Mouse (Mus musculus): ENCODE data around the gene Lrrc36. TPM values are rescaled to one million over a fixed set of nuclear protein-coding genes. Genes with fewer than 3 reads are reported as not detected.
A peak's percentile ranks its signal among the peaks of the same experiment; 100 is the strongest.

Gene Lrrc36
- 1.9 and 2.7 TPM in 2 replicates for polyA plus RNA-seq (2014; fragmentation: Nextera tagmentation; extraction: Ambion mirVana)

GRCm38 (mm10) chr8:105413391-105413790 is at the start of gene Lrrc36, which contains the start of gene Kctd19:
TSS of gene Lrrc36 (plus strand) at chr8:105413571.
TSS of gene Kctd19 (minus strand) at chr8:105413502.
- Histone ChIP-seq H3K4me1 (ENCODE audit: control insufficient read depth, insufficient read depth, low read length) (peaks cover 5% of the 10 kb centered on the region; the same call in 1 of the 2 replicates), H3K9ac (ENCODE audit: low read length) (peak within 1 kb of the TSS; percentile 9), H3K27ac (ENCODE audit: low read depth, low read length) (no peak within 1 kb of the TSS), H3K4me2 (peak within 1 kb of the TSS; percentile 50), H3K9me3 (ENCODE audit: control insufficient read depth, low read length) (no peaks in the 10 kb centered on the region), H3K36me3 (ENCODE audit: control insufficient read depth, insufficient read depth, low read length) (no peaks in the 10 kb centered on the region), H3K27me3 (ENCODE audit: control insufficient read depth, insufficient read depth, low read length) (no peaks in the 10 kb centered on the region; the same call in 1 of the 2 replicates), H3K4me3 (ENCODE audit: low read depth, low read length) (peak within 1 kb of the TSS; percentile 29)
- peak; percentile 86 for ATAC-seq (ENCODE audit: low FRiP score)
- 2% methylated on average over 32 of the region's 34 CpGs for WGBS
- DNase-seq (ENCODE audit: low spot score, missing footprints) = peak; percentile 92

- Histone ChIP-seq H3K4me2 (no peak overlapping the region), H3K4me1 (ENCODE audit: control insufficient read depth, insufficient read depth, low read length) (no peaks in the 10 kb centered on the region), H3K36me3 (ENCODE audit: control insufficient read depth, insufficient read depth, low read length) (no peaks in the 10 kb centered on the region; the same call in 1 of the 2 replicates), H3K9ac (ENCODE audit: low read length) (no peak overlapping the region), H3K4me3 (ENCODE audit: low read depth, low read length) (no peak overlapping the region), H3K9me3 (ENCODE audit: control insufficient read depth, low read length) (no peaks in the 10 kb centered on the region; the same call in 1 of the 2 replicates), H3K27ac (ENCODE audit: low read depth, low read length) (no peak overlapping the region), H3K27me3 (ENCODE audit: control insufficient read depth, insufficient read depth, low read length) (no peaks in the 10 kb centered on the region)
- 63% methylated on average over 2 of the region's 2 CpGs for WGBS
- no peak for ATAC-seq (ENCODE audit: low FRiP score)
- DNase-seq (ENCODE audit: low spot score, missing footprints) = no peak
These were observed 46.3 kb upstream of the Lrrc36 start for GRCm38 (mm10) chr8:105367107-105367506.

DNA sequence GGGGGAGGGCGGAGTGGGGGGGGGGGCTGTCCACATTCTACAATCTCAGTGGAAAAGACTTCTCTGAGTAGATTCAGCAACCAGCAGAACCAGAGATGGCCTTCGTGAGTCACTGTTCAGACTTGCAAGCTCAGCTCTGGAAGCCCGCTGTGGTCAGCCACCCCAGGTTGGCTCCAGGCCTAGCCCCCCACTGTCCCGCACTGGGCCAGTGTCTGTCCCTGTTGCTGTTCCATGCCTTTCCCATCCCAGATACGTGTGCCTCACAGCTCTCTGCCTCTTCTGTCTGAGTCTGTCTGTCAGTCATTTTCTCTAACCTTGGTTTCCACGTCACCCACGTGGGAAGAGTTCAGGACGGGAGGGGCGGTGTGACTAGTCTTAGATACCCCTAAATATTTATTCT is 40.9 kb upstream of the Lrrc36 start:
- Histone ChIP-seq H3K4me1 (ENCODE audit: control insufficient read depth, insufficient read depth, low read length) (no peaks in the 10 kb centered on the region), H3K36me3 (ENCODE audit: control insufficient read depth, insufficient read depth, low read length) (no peaks in the 10 kb centered on the region), H3K4me3 (ENCODE audit: low read depth, low read length) (no peak overlapping the region), H3K27me3 (ENCODE audit: control insufficient read depth, insufficient read depth, low read length) (no peaks in the 10 kb centered on the region), H3K4me2 (no peak overlapping the region), H3K9me3 (ENCODE audit: control insufficient read depth, low read length) (peaks cover 3% of the 10 kb centered on the region; the same call in 1 of the 2 replicates), H3K27ac (ENCODE audit: low read depth, low read length) (no peak overlapping the region), H3K9ac (ENCODE audit: low read length) (no peak overlapping the region)
- 73% methylated on average over 9 of the region's 9 CpGs for WGBS
- no peak for DNase-seq (ENCODE audit: low spot score, missing footprints)
- ATAC-seq (ENCODE audit: low FRiP score) = no peak

DNA sequence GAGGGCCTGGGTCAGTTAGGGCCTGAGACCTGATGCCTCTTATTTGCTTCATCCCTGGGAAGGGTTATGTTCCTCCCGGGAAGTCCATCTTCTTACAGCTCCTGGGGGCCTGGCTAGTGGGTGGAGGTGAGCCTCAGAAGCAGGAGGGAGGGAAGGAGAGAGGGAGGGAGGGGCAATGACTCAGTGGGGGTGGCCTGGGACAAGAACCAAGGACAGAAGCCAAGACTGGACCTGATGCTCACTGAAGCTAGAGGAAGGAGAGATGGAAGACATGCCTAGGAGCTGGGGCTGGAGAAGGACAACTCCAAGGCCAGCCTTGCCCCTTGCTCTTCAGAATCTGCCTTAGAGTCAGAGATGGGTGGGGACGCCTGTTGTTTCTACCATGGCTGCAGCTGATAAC is 40.3 kb upstream of the Lrrc36 start, which contains the start of gene Plekhg4:
Plekhg4 (plus strand) TSS at position 243 of the 400 bp plus-strand sequence.
- 61% methylated on average over 2 of the region's 2 CpGs for WGBS
- no peak for DNase-seq (ENCODE audit: low spot score, missing footprints)
- H3K4me1 ChIP-seq (ENCODE audit: control insufficient read depth, insufficient read depth, low read length) = no peaks in the 10 kb centered on the region
- no peak within 1 kb of the TSS for H3K9ac ChIP-seq (ENCODE audit: low read length)
- H3K4me3 ChIP-seq (ENCODE audit: low read depth, low read length) = no peak within 1 kb of the TSS
- no peaks in the 10 kb centered on the region for H3K36me3 ChIP-seq (ENCODE audit: control insufficient read depth, insufficient read depth, low read length)
- no peak for ATAC-seq (ENCODE audit: low FRiP score)
- no peak within 1 kb of the TSS for H3K27ac ChIP-seq (ENCODE audit: low read depth, low read length)
- no peaks in the 10 kb centered on the region for H3K27me3 ChIP-seq (ENCODE audit: control insufficient read depth, insufficient read depth, low read length)
- H3K9me3 ChIP-seq (ENCODE audit: control insufficient read depth, low read length) = peaks cover 3% of the 10 kb centered on the region; the same call in 1 of the 2 replicates
- H3K4me2 ChIP-seq = peak within 1 kb of the TSS; percentile 37

- H3K4me3 ChIP-seq (ENCODE audit: low read depth, low read length) = 0 out of 2 replicates have a peak overlapping the region, but pooled peaks have one; percentile 8
- H3K27ac ChIP-seq (ENCODE audit: low read depth, low read length) = no peak overlapping the region
- peak overlapping the region; percentile 37 for H3K4me2 ChIP-seq
- 28% methylated on average over 33 of the region's 33 CpGs for WGBS
- DNase-seq (ENCODE audit: low spot score, missing footprints) (peak; percentile 93), ATAC-seq (ENCODE audit: low FRiP score) (peak; percentile 65; the same call in 1 of the 2 replicates)
- no peaks in the 10 kb centered on the region for H3K4me1 ChIP-seq (ENCODE audit: control insufficient read depth, insufficient read depth, low read length)
- H3K36me3 ChIP-seq (ENCODE audit: control insufficient read depth, insufficient read depth, low read length) = no peaks in the 10 kb centered on the region
- no peak overlapping the region for H3K9ac ChIP-seq (ENCODE audit: low read length)
- peaks cover 3% of the 10 kb centered on the region; the same call in 1 of the 2 replicates for H3K9me3 ChIP-seq (ENCODE audit: control insufficient read depth, low read length)
- H3K27me3 ChIP-seq (ENCODE audit: control insufficient read depth, insufficient read depth, low read length) = no peaks in the 10 kb centered on the region
These were observed 38.8 kb upstream of the Lrrc36 start for GRCm38 (mm10) chr8:105374513-105374966.

DNA sequence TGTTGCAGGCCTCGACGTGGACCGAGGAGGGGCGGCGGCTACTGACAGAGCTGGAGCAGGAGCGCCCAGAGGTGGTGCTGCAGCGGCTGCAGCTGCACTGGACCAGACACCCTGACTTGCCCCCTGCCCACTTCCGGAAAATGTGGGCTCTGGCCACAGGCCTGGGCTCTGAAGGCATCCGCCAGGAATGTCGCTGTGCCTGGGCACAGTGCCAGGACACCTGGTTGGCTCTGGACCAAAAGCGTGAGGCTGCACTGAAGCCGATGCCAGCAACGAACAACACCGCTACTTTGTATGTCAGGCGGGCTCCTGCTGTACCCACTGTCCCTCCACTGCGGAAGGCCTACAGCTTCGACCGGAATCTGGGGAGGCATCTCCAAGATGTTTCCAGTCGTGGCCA is 34.7 kb upstream of the Lrrc36 start:
- 80% methylated on average over 19 of the region's 19 CpGs for WGBS

DNA sequence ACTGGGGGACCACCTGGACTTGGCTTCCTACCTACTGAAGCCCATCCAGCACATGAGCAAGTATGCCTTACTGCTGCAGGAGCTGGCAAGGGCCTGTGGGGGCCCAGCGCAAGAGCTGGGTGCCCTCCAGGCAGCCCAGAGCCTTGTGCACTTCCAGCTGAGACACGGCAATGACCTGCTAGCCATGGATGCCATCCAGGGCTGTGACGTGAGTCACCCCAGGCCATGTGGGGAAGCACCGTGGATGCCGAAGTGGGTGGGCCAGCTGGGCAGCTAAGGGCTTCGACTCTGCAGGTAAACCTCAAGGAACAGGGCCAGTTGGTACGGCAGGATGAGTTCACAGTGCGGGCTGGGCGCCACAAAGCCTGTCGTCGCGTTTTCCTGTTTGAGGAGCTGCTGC is 33.1 kb upstream of the Lrrc36 start:
- H3K27ac ChIP-seq (ENCODE audit: low read depth, low read length) = no peak overlapping the region
- 92% methylated on average over 12 of the region's 12 CpGs for WGBS
- no peaks in the 10 kb centered on the region for H3K36me3 ChIP-seq (ENCODE audit: control insufficient read depth, insufficient read depth, low read length)
- H3K9ac ChIP-seq (ENCODE audit: low read length) = no peak overlapping the region
- ATAC-seq (ENCODE audit: low FRiP score) (no peak), DNase-seq (ENCODE audit: low spot score, missing footprints) (no peak)
- no peaks in the 10 kb centered on the region for H3K4me1 ChIP-seq (ENCODE audit: control insufficient read depth, insufficient read depth, low read length)
- H3K9me3 ChIP-seq (ENCODE audit: control insufficient read depth, low read length) = no peaks in the 10 kb centered on the region
- no peak overlapping the region for H3K4me3 ChIP-seq (ENCODE audit: low read depth, low read length)
- no peak overlapping the region for H3K4me2 ChIP-seq
- H3K27me3 ChIP-seq (ENCODE audit: control insufficient read depth, insufficient read depth, low read length) = no peaks in the 10 kb centered on the region

More for the DNA sequence above, 34.7 kb upstream of the Lrrc36 start:
- no peak for DNase-seq (ENCODE audit: low spot score, missing footprints)
- no peak overlapping the region for H3K4me2 ChIP-seq
- peaks cover 3% of the 10 kb centered on the region; the same call in 1 of the 2 replicates for H3K9me3 ChIP-seq (ENCODE audit: control insufficient read depth, low read length)
- H3K9ac ChIP-seq (ENCODE audit: low read length) = no peak overlapping the region
- ATAC-seq (ENCODE audit: low FRiP score) = no peak
- H3K36me3 ChIP-seq (ENCODE audit: control insufficient read depth, insufficient read depth, low read length) = no peaks in the 10 kb centered on the region
- H3K27me3 ChIP-seq (ENCODE audit: control insufficient read depth, insufficient read depth, low read length) = no peaks in the 10 kb centered on the region
- H3K4me3 ChIP-seq (ENCODE audit: low read depth, low read length) = no peak overlapping the region
- H3K27ac ChIP-seq (ENCODE audit: low read depth, low read length) = no peak overlapping the region
- H3K4me1 ChIP-seq (ENCODE audit: control insufficient read depth, insufficient read depth, low read length) = no peaks in the 10 kb centered on the region

DNA sequence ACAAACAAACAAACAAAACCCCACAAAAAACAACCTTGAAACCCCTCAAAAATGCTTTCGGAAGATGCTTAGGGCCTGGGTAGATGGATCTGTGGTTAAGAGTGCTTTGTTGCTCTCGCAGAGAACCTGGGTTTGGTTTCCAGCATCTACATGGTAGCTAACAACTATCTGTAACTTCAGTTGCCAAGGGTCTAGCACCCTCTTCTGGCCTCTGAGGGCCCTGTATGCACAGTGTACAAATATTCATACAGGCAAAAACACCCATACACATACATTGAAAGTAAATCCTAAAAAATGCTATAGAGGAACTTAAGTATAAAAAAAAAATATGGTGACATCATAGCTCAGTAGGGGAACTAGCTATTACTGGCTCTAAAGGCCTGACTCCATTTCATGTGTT is 29.3 kb upstream of the Lrrc36 start:
- no peak for DNase-seq (ENCODE audit: low spot score, missing footprints)
- H3K9ac ChIP-seq (ENCODE audit: low read length) = no peak overlapping the region
- H3K27me3 ChIP-seq (ENCODE audit: control insufficient read depth, insufficient read depth, low read length) = no peaks in the 10 kb centered on the region
- no peak for ATAC-seq (ENCODE audit: low FRiP score)
- H3K27ac ChIP-seq (ENCODE audit: low read depth, low read length) = no peak overlapping the region
- no peaks in the 10 kb centered on the region for H3K9me3 ChIP-seq (ENCODE audit: control insufficient read depth, low read length)
- no peaks in the 10 kb centered on the region for H3K36me3 ChIP-seq (ENCODE audit: control insufficient read depth, insufficient read depth, low read length)
- H3K4me1 ChIP-seq (ENCODE audit: control insufficient read depth, insufficient read depth, low read length) = no peaks in the 10 kb centered on the region
- 95% methylated on average over 2 of the region's 2 CpGs for WGBS
- H3K4me2 ChIP-seq = no peak overlapping the region
- no peak overlapping the region for H3K4me3 ChIP-seq (ENCODE audit: low read depth, low read length)

DNA sequence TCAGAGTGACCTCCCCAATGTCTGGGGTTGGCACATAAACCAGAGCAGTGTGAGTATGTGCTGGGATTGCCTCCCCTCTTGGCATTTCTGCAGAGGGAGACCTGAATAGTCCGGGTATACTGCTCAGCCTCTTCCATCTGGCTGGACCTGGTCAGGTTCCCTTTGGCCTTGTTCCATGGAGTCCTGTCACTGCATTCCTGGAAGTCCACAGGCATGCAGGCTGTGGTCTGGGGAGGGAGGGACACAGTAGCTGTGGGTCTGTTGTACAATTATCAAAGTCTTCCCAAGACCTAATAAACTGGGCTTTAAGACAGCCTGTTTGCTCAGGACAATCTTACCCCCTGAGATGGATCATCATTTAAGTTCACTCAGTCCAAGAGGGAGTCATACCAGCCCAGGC is 26.2 kb upstream of the Lrrc36 start:
- no peak for ATAC-seq (ENCODE audit: low FRiP score)
- DNase-seq (ENCODE audit: low spot score, missing footprints) = no peak
- Histone ChIP-seq H3K27ac (ENCODE audit: low read depth, low read length) (no peak overlapping the region), H3K4me1 (ENCODE audit: control insufficient read depth, insufficient read depth, low read length) (no peaks in the 10 kb centered on the region), H3K4me2 (no peak overlapping the region), H3K9me3 (ENCODE audit: control insufficient read depth, low read length) (no peaks in the 10 kb centered on the region), H3K27me3 (ENCODE audit: control insufficient read depth, insufficient read depth, low read length) (no peaks in the 10 kb centered on the region), H3K36me3 (ENCODE audit: control insufficient read depth, insufficient read depth, low read length) (no peaks in the 10 kb centered on the region), H3K9ac (ENCODE audit: low read length) (no peak overlapping the region), H3K4me3 (ENCODE audit: low read depth, low read length) (no peak overlapping the region)
- WGBS = 70% methylated on average over 1 of the region's 1 CpGs
